Mouse (Mus musculus): ENCODE measurements at regions not wholly inside any gene's neighbourhood (a gene's known extent, or its start where the extent isn't known, plus 50 kb on each side); places are given as distances from the start of the nearest gene placed in this dataset.
A peak's percentile ranks its signal among the peaks of the same experiment; 100 is the strongest.

DNA sequence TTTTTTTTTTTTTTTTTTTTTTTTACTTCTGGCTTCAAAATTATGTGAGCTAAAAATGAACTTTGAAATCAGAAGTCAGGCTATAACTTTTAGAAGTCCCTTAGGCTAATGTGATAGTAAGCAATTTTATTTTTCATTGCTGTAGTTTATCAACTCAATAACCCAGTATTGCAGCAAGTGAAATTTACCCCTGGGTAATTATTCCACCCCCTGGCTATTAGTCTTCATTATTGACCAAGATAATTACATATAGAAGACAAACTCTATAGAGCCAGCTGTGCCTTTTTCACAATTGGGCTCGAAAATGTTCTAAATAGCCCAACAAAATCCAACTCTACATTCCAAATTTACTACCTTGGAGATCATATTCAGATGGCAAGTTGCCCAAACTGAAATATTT, 572.2 kb upstream of the Alcam start:
- no peak for ATAC-seq (ENCODE audit: poor library complexity, severe bottlenecking)

DNA sequence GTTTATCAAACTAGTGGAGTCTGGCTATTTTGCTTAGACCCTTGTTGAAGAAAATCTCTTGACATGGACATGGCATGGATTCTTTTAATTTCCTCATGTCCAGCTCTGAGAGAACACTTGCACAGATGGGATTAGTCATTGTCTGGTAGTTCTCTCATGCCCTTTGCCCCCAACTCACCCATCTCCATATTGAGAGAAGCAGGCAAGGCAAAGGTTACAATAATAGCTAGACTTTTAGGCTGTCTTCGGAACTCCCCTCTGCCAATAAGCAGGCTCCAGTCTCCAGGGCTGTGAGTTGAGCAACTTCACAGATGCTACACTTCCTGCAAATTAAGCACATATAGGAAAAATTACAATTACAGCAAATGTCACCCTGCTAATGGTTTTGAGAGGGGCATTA, 558.0 kb upstream of the Alcam start:
- ATAC-seq (ENCODE audit: poor library complexity, severe bottlenecking), result no peak

DNA sequence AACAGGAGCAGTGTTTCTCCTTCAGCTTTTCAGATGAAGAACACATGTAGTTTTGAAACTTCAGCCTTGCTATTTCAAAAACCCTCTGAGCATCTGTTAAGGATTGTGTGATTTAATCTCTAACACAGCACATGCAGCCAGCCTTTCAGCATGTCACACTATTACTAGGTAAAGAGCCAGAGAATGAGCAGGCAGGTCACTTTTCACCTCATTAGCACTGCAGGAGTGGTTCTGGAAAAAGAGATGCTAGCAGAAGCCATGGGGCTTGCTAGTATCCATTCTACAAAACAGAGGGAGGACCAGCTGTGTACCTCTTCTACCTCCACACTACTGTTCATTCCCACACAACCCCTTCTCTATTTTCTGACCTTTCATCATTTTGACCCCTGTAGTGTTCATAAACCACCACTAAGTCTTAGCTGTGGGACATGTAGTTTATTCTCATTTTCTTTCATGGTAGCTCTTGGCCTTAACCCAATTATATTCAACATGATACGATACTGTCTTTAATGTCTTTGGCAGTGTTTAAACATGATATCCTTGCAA, 535.1 kb upstream of the Alcam start:
- ATAC-seq (ENCODE audit: poor library complexity, severe bottlenecking), result no peak

DNA sequence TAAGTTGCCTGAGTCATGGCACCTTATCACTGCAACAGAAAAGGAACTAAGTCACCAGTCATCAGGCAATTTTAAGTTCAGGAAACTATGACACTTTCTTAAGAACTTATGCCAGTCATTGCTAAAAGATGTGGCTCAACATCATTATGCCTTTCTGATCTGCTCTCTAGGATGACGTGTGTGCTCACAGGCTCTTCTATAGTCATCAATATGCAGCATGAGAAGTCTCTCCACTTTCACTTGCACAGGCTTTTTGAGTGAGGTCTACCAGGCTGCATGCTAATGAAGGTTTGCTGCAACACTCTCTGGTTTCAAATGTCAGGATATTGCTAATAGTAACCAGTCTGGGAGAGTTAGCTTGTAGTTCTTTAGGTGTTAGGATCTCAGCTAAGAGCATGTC, 530.5 kb upstream of the Alcam start:
- peak; percentile 24 for ATAC-seq (ENCODE audit: poor library complexity, severe bottlenecking)

DNA sequence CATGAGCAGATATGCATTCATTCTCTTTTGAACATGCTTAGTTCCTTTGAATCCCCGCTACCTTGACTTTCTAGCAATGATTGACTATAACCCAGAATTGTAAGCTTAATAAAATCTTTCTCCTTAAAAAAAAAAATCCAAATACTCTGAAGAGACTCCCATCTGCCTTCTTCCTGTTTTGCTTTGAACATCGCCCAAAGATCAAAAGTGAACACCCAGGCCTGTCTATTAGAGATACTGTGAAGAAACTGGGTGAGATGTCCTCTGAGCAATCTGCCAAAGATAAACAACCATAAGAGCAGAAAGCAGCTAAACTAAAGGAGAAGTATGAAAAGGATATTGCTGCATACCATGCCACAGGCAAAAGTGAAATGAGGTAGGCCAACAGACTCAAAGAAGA, 527.1 kb upstream of the Alcam start:
- no peak for ATAC-seq (ENCODE audit: poor library complexity, severe bottlenecking)

DNA sequence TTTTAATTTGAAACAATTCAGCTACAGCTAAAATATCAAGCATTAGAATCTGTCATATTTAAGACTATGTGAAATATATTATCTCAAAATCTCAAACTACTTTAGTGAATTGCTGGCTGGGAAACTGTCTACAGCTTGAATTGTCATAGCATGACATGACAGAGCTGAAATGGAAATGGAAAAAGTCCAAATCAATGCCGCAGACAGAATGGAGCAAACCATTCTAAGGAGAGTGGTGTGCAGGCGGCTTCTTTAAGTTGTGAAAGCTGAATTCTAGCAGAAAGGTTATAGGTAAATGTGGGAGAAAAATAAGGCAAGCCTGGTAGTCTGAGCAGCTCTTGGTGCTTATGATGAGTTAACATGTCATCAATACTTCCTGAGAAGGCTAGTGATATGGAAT, 518.9 kb upstream of the Alcam start:
- ATAC-seq (ENCODE audit: poor library complexity, severe bottlenecking), result no peak

DNA sequence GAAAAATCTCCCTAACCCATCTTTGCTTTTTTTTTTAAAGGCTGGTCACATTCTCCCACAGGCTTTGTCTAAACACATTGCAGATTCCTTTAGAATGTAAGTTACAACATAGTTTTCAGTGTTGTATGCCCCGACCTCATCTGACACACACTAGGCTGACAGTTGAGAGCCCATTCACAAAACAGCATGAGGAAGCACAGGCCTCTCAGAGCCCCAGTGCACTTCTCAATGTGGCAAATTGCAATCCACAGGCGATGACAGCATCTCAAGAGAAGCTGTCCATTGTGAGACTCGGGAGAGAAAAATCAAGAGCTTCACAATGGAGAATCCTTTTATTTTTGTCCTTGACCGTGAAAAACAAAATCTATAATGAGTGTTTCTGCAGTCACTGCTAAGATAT, 493.8 kb upstream of the Alcam start:
- no peak for ATAC-seq (ENCODE audit: poor library complexity, severe bottlenecking)

DNA sequence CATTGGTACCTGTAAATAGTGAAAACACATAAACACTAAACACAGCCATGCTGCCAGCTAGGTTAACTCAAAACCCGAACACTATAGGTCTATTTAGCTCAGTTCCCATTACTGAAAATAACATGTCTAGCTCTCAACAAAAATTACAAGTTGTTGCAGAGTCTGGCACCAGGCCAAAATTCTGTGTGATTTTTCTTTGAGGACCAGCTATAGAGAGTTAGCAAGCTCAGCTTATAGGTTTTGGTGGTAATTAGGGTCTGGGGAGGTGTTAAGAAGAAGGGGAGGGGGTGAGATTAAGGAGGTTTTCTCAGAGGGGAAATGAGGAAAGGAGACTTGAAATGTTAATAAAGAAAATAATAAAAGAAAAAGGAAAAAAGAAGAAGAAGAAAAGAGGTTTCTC, 480.9 kb upstream of the Alcam start:
- ATAC-seq (ENCODE audit: poor library complexity, severe bottlenecking), result no peak

DNA sequence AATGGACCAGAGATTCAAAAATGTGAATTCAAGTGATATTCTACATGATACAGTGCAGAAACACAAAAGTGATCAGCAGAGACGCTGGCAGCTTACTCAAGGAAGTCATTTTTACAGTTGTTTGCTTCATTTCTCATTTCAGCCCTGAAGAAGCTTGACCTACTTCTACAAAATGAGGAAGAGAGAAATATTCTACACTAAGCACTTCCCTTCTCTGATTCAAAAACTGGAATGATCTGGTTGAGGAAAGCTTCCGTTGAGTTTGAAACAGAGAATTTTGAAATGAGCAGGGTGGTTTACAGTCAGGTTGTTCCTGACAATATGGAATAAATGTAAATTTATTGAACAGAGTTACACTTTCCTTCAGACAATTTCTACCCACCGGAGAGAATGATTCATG, 478.1 kb upstream of the Alcam start:
- ATAC-seq (ENCODE audit: poor library complexity, severe bottlenecking), result peak; percentile 98

DNA sequence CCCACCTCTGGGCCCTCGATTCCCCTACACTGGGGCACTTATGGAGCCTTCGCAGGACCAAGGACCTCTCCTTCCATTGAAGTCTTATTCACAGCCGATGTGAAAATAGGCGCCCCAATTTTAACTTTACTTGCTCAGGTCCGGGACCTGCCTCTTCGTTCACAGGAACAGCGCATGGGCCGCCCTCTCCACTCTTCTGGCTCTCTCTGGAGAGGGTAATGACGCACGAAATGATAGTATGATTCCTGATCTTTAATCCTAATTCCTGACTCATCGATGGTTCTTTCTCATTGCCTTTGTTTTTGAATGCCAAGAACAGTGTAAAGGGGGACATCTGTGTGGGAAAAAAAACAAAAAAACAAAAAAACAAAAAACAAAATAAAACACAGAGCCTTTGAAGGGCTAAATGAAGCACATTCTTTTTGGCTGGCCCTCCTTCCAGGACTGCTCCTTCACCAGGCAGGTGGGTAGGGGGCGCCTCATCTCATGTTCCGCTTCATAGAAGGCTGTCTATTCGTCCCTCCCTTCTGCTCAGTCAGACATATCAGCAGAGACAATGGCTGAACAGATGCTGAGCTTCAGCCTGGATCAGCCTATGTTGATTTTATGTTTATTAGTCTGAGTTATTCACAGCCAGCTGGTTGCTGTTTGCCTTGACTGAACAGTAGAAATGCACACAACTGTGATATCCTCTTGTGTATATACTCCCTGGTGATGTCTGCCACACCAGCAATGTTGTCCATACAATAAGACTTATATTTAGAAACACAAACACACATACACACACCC, 438.8 kb upstream of the Alcam start:
- no peak for ATAC-seq (ENCODE audit: poor library complexity, severe bottlenecking)

DNA sequence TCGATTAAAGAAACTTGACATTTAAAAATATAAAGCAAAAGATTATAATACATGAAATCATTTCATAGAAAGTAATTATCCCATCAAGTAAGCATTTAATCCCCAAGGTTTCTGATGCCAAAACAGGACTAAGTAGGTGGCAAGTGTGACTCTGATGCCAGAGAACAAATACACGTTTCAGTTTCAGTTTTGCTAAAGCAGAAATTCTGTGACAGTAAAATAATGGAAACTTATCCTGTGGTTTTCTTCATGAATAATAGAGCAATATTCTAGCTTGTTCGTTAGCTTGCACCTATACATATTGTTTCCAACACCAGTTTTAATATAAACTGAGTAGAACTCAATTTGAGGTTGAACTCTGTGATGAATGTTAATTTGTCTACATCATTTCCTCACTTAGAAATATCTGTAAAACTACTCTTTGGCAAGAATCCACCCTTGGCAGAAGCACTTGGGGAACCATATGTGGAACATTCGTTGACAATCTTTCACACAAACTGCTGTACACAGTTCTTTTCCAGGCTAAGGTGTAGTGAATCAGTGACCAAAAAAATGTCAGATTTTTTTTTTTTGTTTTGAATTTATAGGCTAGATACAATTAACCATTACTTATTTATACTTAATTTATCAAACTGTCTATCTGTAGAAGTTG, 425.7 kb upstream of the Alcam start:
- no peak for ATAC-seq (ENCODE audit: poor library complexity, severe bottlenecking)

DNA sequence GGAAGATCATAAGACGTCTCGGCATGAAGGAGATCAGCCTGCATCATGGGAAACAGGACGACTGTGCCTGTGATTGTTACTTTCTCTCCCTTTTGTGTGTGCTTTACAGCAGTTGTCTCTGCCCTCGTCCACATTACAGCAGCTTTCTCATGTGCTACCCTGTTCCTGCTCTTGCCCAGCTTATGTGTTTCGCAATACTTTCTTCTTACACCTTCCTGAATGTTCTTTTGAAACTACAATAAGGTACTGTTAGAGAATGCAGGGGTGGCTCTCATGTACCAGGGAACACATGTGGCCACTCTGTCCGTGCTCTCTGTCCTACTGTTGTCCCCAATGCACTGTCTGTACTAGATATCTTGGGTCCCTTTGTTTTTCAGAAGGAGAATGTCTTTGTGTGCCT, 414.0 kb upstream of the Alcam start:
- ATAC-seq (ENCODE audit: poor library complexity, severe bottlenecking), result peak; percentile 49

DNA sequence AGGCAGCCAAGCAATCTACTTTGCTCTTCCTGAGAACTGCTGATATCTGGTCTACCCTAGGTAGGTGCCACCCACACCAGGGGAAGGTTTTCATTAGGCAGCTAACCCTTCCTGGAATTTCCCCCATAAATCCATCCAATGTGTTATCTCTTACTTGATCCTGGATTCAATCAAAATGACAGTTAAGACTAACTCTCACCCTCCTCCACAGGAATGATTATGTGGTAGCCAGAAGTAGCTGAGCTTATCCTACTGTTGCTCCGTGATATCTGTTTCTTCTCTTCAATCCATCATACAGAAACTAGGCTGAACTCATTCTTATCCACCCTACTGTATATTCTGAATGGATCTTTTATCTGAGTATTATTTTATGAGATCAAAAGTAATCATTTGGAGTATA, 409.7 kb upstream of the Alcam start:
- no peak for ATAC-seq (ENCODE audit: poor library complexity, severe bottlenecking)

DNA sequence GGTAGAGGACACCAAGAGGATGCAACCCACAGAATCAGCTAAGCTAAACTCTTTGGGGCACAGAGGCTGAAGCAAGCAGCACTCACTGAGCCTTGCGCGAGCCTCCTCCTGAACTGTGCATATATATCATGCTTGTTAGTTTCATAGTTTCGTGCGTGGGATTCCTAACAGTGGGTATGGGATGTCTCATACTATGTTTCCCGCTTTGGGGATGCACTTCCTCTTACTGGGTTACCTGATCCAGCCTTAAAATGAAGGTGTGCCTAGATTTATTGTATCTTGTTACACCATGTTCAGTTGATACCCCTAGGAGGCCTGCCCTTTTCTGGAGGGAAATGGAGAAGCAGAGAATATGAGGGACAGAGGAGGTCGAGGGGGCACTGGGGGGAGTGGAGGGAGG, 407.4 kb upstream of the Alcam start:
- ATAC-seq (ENCODE audit: poor library complexity, severe bottlenecking), result no peak

DNA sequence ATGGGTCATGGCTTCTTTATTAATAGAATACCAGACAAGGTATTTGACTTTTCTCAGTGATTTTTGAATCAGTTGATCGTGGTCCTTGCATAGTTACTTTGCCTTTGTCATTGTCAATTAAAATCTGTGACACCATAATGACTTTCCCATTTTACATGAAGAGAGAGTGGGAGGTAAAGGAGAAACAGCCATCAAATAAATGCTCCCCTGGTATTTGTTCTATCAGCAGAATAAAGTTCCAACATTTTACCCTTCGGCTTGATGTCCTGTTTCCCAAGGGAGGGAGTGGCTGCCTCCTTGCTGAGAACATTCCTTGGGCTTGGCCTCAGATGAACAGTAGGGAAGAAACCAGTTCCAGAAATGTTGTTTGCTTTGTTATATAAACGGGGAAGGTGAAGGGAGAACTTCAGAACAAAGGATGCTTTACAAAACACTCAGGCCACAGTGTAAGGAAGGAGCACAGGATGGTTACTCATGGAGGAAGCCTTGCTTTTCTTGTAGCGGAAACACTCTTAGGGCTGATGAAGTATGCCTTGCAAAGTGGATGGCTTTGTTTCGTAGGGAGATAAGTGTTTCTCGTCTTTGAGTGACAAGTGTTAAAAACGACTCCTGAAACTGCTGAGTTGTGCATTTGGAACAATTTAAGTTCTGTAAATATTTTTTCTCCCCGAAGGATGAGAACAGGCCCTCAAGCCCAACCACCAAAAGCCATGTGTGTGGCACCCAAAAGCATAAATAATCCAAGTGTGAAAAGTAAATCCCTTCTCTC, 404.8 kb upstream of the Alcam start:
- ATAC-seq (ENCODE audit: poor library complexity, severe bottlenecking), result no peak

DNA sequence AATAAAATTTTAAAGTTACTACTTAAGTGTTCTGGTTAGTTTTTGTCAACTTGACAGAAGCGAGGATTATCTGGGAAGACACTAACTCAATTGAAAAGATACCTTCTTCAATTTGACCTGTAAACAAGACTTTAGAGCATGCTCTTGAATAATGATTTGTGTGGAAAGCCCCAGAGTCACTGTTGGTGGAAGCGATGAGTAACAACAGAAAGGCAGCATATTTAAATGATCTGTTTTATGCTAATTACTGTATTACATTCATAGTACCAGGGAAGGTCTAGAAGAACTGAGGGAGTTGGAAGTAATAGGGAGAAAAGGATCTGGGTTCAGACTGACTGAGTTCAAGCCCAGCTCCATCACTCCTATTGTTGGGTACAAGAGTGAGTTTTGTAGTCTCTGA, 397.3 kb upstream of the Alcam start:
- ATAC-seq (ENCODE audit: poor library complexity, severe bottlenecking), result no peak

DNA sequence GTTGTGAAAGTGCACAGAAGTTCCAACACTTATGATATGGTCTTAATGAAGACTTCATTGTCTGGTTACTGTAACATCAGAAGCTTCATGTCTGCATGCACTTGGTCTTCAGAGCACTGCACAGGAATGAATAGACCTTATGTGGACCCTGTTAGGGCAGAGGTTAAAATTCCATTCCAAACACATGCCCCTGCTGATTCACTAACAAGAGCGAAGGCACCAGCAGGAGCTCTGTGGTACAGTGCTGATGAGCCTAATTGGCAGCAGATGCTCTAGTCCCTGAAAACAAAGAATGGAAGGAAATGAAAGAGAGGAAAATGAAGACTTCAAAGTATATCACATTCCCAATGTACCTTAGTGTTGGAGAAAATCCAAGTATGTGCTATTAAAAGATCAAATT, 365.1 kb upstream of the Alcam start:
- no peak for ATAC-seq (ENCODE audit: poor library complexity, severe bottlenecking)

DNA sequence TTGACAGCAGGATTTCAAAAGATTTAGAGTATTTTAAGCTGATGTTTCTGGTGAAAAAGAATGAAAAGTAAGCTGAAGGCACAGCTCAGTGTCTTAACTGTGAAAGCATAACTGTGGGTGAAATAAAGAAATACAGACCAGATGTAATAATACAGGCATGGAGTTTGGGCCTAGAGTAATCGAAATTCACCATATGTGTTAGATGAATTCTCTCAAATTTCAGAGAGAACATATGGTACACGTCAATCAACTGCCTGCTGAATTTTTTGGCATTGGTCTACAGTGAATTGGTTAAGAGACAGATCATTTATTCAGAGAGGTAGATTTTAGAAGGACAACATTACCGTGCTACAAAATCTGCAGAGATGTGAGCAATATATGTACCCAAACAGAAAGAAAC, 357.3 kb upstream of the Alcam start:
- no peak for ATAC-seq (ENCODE audit: poor library complexity, severe bottlenecking)

DNA sequence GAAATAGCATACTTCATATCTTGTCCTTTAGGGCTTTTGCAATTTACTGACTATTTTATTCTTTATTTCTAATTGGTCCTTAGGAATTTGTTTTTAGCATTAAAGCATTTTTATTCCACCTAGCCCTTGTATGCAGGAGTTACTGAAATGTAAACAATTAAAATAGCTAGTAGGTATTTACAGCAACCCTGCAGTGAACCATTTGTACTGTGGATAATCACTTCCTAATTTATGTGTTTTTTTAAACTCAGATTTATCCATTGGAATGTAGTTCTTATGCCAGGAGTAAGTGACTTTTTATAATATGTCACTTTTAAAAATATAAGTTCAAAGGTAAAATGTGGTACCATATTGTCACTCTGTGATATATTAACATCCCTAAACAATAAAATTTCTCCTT, 350.5 kb upstream of the Alcam start:
- ATAC-seq (ENCODE audit: poor library complexity, severe bottlenecking), result no peak

DNA sequence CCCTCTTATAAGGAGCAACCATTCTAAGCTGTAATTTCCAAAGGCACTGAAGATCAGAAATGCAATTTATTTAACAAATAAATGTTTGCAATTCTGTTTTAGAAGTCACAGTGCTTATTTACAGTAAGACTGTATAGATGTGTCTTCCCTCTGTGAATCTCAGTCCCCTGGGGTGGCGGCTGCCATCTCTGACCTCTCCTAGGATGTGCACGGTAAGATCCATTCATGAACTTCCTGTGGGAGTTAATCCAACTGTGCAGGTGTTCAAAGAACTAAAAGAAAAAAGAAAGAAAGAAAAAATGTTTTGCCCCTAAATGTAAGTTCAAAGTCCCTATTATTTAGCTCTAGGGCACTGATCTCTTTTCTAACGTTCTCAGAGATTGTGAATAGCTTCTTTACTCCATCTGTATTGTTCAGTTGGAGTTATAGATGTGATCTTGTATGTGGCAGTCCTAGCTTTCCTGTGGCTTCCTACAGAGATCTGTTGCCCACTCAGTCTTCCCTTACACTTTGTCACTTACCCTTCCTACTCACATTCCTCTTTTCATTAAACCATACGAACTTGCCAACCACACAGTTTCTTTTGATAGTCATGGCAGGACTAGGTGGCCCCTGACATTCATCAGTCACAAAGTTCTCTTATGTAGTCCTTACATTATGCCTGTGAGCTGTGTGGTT, 346.0 kb upstream of the Alcam start:
- ATAC-seq (ENCODE audit: poor library complexity, severe bottlenecking), result no peak

DNA sequence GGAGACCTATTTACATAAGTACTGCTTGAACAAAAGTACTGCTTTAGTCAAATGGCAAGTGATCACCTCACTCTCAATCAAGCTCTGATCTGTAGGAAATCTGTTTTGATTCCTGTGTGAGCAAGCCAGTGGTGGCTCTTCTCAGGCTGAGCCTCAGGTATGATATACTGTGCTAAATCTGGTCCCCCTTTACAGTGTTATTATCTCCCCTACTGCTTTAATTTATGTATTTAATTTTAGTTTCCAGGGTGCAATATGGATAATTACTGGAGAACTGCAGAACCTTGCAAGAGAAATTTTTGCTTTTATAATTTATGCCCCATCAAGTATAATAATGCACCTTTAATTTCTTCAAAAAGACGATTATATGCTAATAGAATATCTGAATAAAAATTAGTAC, 341.3 kb upstream of the Alcam start:
- no peak for ATAC-seq (ENCODE audit: poor library complexity, severe bottlenecking)

All from megakaryocyte, adult 5-6 weeks (primary cell).